Mouse (Mus musculus) brain, embryonic 18.5 days (tissue): ENCODE measurements at regions not wholly inside any gene's neighbourhood (a gene's known extent, or its start where the extent isn't known, plus 50 kb on each side); places are given as distances from the start of the nearest gene placed in this dataset.
"Not testable (repeated sequence)": the region's sequence is repeated elsewhere in the genome, so short reads cannot be mapped to it uniquely, and the experiment has no call there.

ENCODE experiments used
- DNase-seq: peaks from one replicate; pipeline ENCODE4 v3.0.0-alpha.2; 2012; ENCODE audit warnings: low read depth, low spot score

GRCm38 (mm10) chr12:11037951-11038350 lies 112.9 kb downstream of the Kcns3 start:
- DNase-seq = no peak

DNA sequence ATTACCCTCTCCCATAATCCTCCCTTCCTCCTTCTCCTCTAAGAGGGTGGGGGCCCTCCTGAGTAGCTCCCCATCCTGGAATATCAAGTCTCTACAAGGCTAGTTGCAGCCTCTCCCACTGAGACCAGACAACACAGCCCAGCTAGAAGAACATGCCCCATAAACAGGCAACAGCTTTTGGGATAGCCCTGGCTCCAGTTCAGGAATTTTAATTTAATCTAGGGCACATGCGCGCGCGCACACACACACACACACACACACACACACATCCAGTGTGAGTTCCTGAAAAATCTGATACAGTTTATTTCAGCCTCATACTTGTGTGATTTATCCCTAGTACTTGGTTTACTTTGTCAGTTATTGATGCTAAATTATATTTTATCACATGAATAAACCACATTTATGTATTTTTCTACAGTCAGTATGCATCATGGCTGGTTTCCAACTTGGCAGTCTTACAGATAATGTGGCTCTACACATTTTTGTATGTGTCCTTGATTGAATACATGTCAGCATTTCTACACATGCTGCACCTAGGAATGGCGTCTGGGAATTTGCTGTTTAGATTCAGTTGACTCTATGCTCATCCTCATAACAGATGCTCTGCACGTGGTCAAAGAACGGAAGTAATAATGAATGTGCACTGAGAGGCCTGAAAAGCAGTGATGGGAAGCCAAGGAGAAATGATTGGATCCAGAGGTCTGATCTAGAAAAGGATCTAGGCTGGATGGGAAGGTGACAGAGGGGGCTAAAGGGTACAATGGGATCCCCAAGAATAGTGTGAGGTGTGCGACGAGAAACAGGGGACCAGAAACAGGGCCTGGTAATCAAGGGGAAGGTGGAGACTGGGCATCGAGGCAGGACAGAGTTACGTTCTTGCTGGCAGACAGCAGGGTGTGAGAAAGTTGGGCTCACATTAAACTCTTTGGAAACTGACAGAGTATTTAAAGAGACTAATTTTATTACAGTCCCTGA lies 130.0 kb downstream of the Kcns3 start:
- DNase-seq = no peak

- DNase-seq = no peak
Measured at GRCm38 (mm10) chr12:11011159-11011558, 139.7 kb downstream of the Kcns3 start.

- peak; percentile 47 for DNase-seq
Measured at GRCm38 (mm10) chr12:10984295-10984694, 166.6 kb downstream of the Kcns3 start.

GRCm38 (mm10) chr12:10949184-10949583 lies 201.7 kb downstream of the Kcns3 start:
- no peak for DNase-seq

- DNase-seq = peak; percentile 18
Measured at GRCm38 (mm10) chr12:10941064-10941463, 209.8 kb downstream of the Kcns3 start.

GRCm38 (mm10) chr12:10900054-10900453 lies 250.8 kb downstream of the Kcns3 start:
- not testable (repeated sequence) for DNase-seq

GRCm38 (mm10) chr12:10878791-10879190 lies 272.1 kb downstream of the Kcns3 start:
- no peak for DNase-seq

DNA sequence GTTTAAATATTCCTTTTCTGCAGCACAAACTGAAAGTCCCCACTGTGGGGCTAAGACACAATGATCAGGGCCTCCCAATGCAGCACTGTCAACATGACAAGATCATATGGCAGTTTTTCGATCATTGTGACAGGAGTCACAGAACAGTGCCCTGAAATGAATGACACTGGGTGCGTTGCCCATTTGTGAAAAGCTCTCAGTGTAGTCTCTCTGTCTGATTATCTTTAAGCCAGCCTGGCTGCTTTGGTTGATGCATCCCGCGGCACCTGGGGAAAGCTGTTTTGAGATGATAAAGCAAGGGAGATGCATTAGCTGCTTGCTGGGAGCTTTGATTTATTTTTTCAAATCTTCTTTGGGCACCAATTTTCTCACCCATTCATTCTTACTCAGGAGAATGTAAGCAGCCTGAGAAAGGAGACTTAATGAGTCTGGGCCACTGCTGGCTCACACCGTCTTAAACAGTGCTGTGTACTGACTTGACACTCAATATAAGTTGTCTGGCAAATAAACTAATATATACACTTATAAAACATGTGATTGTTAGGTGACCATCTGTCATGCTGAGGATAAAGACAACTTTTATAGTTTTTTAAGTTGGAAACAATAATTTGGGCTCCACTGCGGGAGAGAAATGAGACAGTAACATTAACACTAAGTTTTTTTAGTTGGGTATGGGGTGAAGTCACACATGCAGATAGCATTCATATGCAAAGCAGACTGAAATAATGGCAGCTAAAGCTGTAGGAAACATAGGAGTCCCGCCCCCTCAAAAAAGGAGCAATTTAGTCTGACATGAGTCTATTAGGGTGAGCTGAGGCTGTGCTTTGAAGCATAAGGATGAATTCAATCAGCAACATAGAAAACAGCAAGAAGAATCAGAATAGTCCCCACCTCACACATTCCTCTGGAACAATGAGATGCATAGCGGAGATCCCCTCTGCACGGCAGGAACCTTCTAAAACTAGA lies 276.0 kb downstream of the Kcns3 start:
- DNase-seq = peak; percentile 12

DNA sequence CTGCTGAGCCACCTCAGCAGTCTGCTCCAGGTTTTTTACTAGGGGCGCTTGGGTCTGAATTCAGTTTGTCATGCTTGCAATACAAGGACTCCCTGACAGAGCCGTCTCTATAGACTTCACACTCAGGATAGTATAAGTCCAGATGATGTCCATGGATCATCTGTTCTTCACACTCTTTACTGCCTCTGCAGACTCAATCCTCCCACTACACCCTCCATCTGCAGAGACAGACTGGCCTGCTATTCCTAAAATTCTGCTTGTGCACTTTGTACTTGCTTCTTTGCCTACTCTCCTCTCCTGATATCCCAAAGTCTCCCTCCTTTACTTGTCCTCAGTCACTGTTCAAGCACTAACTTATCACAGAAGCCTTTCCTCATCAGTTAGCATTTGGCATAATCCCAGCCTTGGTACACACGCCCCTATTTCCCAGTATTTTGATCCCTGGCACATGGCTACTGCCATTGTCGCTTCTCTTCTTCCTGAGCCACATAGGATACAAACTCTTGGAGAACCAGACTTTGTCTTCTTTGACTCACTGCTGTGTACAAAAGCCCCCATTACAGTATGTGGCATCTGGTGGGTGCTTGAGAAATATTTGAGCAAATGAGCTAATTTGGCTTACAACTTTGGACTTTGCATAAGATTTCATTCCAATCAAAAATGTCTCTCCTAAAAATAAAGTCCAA lies 277.0 kb downstream of the Kcns3 start:
- DNase-seq = no peak

DNA sequence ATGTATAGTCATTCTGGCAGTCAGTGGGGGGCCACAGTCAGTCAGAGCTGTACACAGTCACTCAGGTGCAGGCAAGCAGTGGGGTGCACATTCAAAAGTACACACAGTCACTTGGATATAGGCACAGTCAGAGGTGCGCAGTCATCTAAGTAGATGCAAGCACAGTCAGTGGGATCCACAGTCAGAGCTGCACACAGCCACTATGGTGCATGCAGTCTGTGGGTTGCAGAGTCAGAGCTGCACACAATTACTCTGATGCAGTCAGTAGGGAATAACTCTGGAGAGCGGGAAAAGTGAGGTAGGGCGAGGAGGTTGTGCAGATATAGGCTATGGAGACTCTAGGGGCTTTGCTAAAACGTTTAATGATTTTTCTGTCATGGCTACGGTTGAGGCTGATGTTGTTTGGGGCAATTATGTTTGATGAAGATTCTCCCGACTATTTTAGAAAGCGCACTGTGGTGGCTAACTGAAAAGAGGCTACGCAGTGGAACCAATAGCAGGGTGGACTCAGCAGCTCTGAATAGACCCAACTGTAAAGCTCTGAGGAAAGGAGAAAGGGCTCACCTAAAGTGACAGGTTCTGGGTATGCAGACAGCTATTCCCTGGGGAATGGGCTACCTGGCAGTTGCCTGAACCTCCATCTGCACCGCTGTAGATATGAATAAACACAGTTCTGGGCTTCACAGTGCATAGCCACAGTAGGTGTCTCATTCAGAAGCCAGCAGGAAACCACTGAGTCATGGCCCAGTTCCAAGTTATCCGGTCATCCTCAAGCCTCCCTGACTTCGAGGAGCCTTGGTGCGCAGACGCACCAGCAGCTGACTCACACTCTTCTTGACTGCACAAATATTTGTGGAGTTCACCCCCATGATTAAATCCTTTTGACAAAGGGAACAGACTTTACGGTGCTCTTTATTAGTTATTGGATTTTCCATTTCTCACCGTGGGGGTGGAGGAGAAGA lies 282.9 kb downstream of the Kcns3 start:
- DNase-seq = no peak

DNA sequence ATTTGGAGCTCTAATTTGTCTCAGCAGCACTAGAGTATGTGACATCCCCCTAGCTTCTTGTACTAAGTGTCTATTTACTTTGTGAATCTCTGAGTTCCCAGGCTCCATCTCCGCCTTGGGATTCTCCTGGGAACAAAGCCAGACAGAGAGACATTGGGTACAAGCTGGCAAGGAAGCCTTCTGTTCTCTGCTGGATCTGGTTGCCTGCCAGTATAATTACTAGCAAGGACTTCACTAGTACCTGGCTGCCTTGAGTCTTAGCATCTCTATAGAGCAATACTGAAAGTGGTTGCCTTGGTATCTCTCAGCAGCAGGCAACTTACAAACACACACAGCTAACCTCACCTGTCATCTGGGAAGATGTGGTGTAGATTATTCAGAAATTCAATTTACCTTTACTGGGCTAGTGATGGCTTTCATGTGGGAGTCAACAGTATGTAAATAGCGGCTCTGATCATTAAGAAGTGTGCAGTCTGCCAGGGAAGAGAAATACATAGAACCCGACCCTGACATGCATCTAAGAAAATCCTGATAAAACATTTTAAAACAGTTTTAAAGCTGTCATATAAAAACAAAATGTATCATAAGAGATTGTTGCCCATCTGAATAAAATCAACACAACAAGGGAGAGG lies 283.8 kb downstream of the Kcns3 start:
- DNase-seq = peak; percentile 20

- no peak for DNase-seq
Measured at GRCm38 (mm10) chr12:10865294-10865693, 285.6 kb downstream of the Kcns3 start.

DNA sequence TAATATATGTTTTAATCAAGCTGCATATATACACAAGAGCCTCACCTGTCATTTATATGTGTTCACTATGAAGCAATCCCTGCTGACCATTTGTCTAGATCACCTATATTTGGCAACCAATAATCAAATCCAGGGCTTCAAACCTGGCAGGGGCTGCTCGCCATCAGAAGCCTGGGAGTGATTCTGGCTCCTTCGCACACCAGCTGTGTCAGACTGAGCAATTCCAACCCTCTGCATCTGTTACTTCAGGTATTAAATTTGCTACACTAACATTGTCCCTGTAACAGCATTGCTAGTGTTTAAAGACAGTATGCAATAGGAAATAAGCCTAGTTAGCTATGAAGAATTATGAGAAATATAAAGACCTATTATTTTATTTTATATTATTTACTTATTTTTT lies 330.5 kb downstream of the Kcns3 start:
- DNase-seq = no peak

DNA sequence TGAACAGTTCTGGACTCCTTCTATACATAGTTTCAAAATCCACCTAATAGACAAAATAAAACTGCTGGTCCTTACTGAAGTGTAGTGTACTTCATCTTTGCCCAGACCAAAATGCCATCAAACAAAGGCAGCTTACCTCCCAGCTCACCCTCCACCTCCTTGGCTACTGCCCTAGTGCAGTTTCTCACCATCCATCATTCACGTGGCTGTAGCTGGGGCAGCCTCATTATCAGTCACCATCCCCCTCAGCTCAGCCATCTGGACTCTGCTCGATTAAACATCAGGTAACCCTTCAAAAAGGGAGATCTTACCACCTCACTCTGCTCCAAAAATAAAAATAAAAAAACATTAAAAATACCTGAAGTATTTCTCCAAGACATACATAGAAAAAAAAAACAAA lies 332.8 kb downstream of the Kcns3 start:
- DNase-seq = no peak

GRCm38 (mm10) chr12:10817516-10817915 lies 333.3 kb downstream of the Kcns3 start:
- no peak for DNase-seq

- no peak for DNase-seq
Measured at GRCm38 (mm10) chr12:10810597-10810996, 340.3 kb downstream of the Kcns3 start.

DNA sequence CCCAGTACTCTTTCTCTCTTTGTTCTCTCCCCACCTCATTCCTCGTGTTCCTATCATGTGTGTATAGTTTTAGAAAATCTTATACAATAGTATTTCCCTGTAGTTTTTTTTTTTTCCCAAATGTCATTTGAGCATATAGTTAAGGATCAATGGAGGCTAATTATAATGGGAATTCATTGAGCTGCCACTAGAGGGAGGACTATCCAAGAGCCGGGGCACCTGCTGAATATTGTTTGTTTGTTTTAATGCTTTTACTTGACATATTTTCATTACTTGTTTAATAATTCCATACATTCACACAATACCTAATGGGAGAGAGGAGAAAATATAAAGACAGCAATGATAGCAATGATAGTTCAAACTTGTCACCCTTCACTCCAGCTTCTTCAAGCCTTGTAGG lies 346.4 kb downstream of the Kcns3 start:
- no peak for DNase-seq
